Mouse (Mus musculus) thymus, adult 2 months (tissue): ENCODE data around the gene Med31.

Source experiments
- CTCF ChIP-seq: fragments of 200-500 bp; IDR thresholded peaks from 2 replicates; pipeline ENCODE4 v1.5.1; 2012; ENCODE audit warnings: mild to moderate bottlenecking, control low read depth, low read length, moderate library complexity, borderline replicate concordance; ENCODE audit not compliant: control insufficient read depth, poor library complexity, insufficient read depth; ENCODE audit errors: extremely low read depth
- POLR2A ChIP-seq: fragments of 200-500 bp; IDR thresholded peaks from 2 replicates; pipeline ENCODE4 v1.6.1; 2012; ENCODE audit warnings: mild to moderate bottlenecking, low read length, control low read depth, moderate library complexity; ENCODE audit not compliant: control insufficient read depth, poor library complexity, insufficient read depth; ENCODE audit errors: extremely low read depth

GRCm38 (mm10) chr11:72226901-72227300 is 11.5 kb upstream of the Med31 start:
- TF ChIP-seq CTCF, result no peak
- no peak for TF ChIP-seq POLR2A
